In the genomic region with DNA sequence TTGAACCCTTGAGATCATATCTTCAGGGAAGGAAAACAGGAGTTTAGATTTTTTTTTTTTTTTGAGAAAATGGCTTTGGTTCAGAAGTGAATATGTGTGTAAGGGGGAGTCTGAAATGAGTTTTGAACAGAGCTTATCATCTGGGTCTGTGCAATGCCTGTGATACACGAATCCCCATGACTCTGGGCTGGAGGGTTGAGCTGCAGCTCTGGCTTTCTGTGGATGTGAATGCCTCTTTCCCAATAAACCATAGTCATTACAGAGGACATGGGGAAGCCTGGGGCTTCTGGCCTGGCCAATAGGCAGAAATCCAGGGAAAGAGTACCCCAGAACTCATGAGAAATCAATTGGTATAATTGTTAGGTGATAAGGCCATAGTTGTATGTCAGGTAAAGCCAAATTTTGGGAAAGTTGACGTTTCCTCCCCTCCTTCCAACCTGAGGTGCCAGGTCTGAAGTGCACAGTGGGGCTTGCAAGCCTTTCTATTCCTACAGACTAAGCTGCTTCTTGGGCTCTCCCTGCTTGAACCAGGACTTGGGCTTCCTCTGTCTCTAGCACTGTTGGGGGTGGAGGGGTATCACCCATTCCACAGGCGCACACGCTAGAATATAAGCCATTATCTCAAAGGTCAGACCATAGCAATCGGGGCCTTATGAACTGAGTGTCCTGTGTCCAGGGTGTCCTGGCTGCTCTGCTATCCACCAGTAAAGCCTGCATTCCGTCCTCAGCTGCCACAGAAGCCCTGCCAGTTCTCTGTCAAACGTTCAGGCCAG, we compare ENCODE assay signal across 13 mouse cellular contexts. TPM values are rescaled to one million over a fixed set of nuclear protein-coding genes. Genes with fewer than 3 reads are reported as not detected.
DNase-seq lines count a peak whose midpoint lies in the region; ATAC-seq and TF ChIP-seq lines count a peak whose summit lies in the region.
"Had no signal": no experiment of that assay in that cellular context is flagged by ENCODE, and none has a peak within 500 bp of the region (broad histone marks: within the 10 kb centered on the region; RNA-seq: fewer than 3 reads in every experiment).

No protein-coding gene starts in this region.

- H3K4me1 ChIP-seq in lung, embryonic 16.5 days (replicated peaks; ENCODE audit: control insufficient read depth, insufficient read depth, low read length): peaks cover 15% of the 10 kb centered on the region
- peaks cover 34% of the 10 kb centered on the region for H3K4me1 ChIP-seq in limb, embryonic 11.5 days (ENCODE audit: control insufficient read depth, insufficient read depth, low read length)
- H3K4me1 ChIP-seq in stomach, postnatal 0 days (replicated peaks; ENCODE audit: control insufficient read depth, insufficient read depth): peaks cover 4% of the 10 kb centered on the region; the same call in 1 of the 2 replicates

- peak overlapping the region; percentile 96 for H3K27ac ChIP-seq in lung, embryonic 16.5 days (ENCODE audit: low read length)
- peak overlapping the region; percentile 68; the same call in 1 of the 2 replicates for H3K27ac ChIP-seq in limb, embryonic 11.5 days (replicated peaks; ENCODE audit: low read depth, low read length)
- peak overlapping the region; percentile 24; the same call in 1 of the 2 replicates for H3K27ac ChIP-seq in stomach, postnatal 0 days (replicated peaks)
- H3K27ac ChIP-seq: forebrain, embryonic 12.5 days had no signal

- peak; percentile 91 for DNase-seq in heart, adult 11 months
- no peak for DNase-seq in heart, postnatal 25 days (ENCODE audit: low spot score)
- DNase-seq in lung, postnatal 14 days: no peak
- DNase-seq in limb, embryonic 11.5 days (ENCODE audit: low spot score): peak; percentile 41
- DNase-seq in stomach, postnatal 0 days (ENCODE audit: low spot score): no peak
- no peak for DNase-seq in left cerebral cortex, postnatal 10 days (ENCODE audit: extremely low spot score in 1 of 2, low spot score in 2 of 2)
- no peak for DNase-seq in right cerebral cortex, postnatal 14 days
- DNase-seq: cerebellum, postnatal 14 days; midbrain, embryonic 14.5 days had no signal

- WGBS in lung, embryonic 16.5 days: 20% methylated on average over 7 of the region's 7 CpGs
- WGBS in limb, embryonic 11.5 days: 19% methylated on average over 7 of the region's 7 CpGs
- WGBS in stomach, postnatal 0 days: 67% methylated on average over 7 of the region's 7 CpGs

- TF ChIP-seq EP300 in stomach, postnatal 0 days (optimal IDR thresholded peaks at IDR 0.05): no peak

- no peaks in the 10 kb centered on the region for H3K9me3 ChIP-seq in lung, embryonic 16.5 days (ENCODE audit: control insufficient read depth, low read length)
- H3K9me3 ChIP-seq in limb, embryonic 11.5 days (ENCODE audit: control insufficient read depth, low read length): no peaks in the 10 kb centered on the region; the same call in 1 of the 2 replicates
- H3K9me3 ChIP-seq in stomach, postnatal 0 days (ENCODE audit: control insufficient read depth, low read length): no peaks in the 10 kb centered on the region
- H3K9me3 ChIP-seq: forebrain, embryonic 12.5 days had no signal

- peaks cover 58% of the 10 kb centered on the region for H3K27me3 ChIP-seq in lung, embryonic 16.5 days (ENCODE audit: control insufficient read depth, insufficient read depth, low read depth, low read length)
- peaks cover 64% of the 10 kb centered on the region for H3K27me3 ChIP-seq in limb, embryonic 11.5 days (ENCODE audit: control insufficient read depth, insufficient read depth, low read length)
- H3K27me3 ChIP-seq in stomach, postnatal 0 days (ENCODE audit: control insufficient read depth, insufficient read depth, low read length): peaks cover 5% of the 10 kb centered on the region; the same call in 1 of the 2 replicates

- H3K4me3 ChIP-seq in lung, embryonic 16.5 days (ENCODE audit: low read length): peak overlapping the region; percentile 73
- peak overlapping the region; percentile 61 for H3K4me3 ChIP-seq in limb, embryonic 11.5 days (ENCODE audit: low read depth, low read length)
- H3K4me3 ChIP-seq in stomach, postnatal 0 days (ENCODE audit: low read depth, low read length): peak overlapping the region; percentile 60

- peaks cover 3% of the 10 kb centered on the region; the same call in 1 of the 2 replicates for H3K36me3 ChIP-seq in lung, embryonic 16.5 days (ENCODE audit: control insufficient read depth, insufficient read depth, low read length)
- no peaks in the 10 kb centered on the region for H3K36me3 ChIP-seq in limb, embryonic 11.5 days (ENCODE audit: control insufficient read depth, insufficient read depth, low read length)
- peaks cover 7% of the 10 kb centered on the region; the same call in 1 of the 2 replicates for H3K36me3 ChIP-seq in stomach, postnatal 0 days (ENCODE audit: control insufficient read depth, insufficient read depth, low read length)
- H3K36me3 ChIP-seq: forebrain, embryonic 12.5 days had no signal

- peak overlapping the region; percentile 93 for H3K9ac ChIP-seq in lung, embryonic 16.5 days (ENCODE audit: low read length)
- peak overlapping the region; percentile 82 for H3K9ac ChIP-seq in limb, embryonic 11.5 days (ENCODE audit: low read length)
- H3K9ac ChIP-seq in stomach, postnatal 0 days (ENCODE audit: low read length): peak overlapping the region; percentile 58
- H3K9ac ChIP-seq: forebrain, embryonic 12.5 days had no signal

- intact Hi-C loops in heart, postnatal 25 days (cut with DNase I): loop anchor here (5.0 to 10.0 kb wide), 3 partner anchors 372 to 515 kb away; partner anchors contain the start of gene Med13
- intact Hi-C loops in left cerebral cortex, postnatal 10 days (cut with DNase I): loop anchor here (5.0 kb wide), 3 partner anchors 367 to 1317 kb away; no protein-coding TSS in a partner anchor

- H3K4me2 ChIP-seq in lung, embryonic 16.5 days (ENCODE audit: low read depth, low read length): peak overlapping the region; percentile 91
- H3K4me2 ChIP-seq in limb, embryonic 11.5 days (ENCODE audit: low read depth, severe bottlenecking): peak overlapping the region; percentile 90
- H3K4me2 ChIP-seq in stomach, postnatal 0 days (replicated peaks; ENCODE audit: low read depth): peak overlapping the region; percentile 48

- TF ChIP-seq CTCF in stomach, postnatal 0 days (IDR thresholded peaks at IDR 0.05; ENCODE audit: low read depth): no peak

- ATAC-seq in lung, embryonic 16.5 days (ENCODE audit: low read depth): no peak
- ATAC-seq in limb, embryonic 11.5 days (ENCODE audit: insufficient number of reproducible peaks, low FRiP score, low TSS enrichment, low read depth): no peak
- ATAC-seq in stomach, postnatal 0 days (ENCODE audit: low FRiP score, low TSS enrichment): no peak

RNA-seq across cellular contexts. Expression of gene Tbx2, which starts 7.1 kb away (rescaled TPM):
- 1 to 10 TPM; 6.2 to 7.1 TPM for total RNA-seq in heart, postnatal 25 days (2021)
- 24.6 and 25.1 TPM in 2 replicates for polyA plus RNA-seq in lung, embryonic 16.5 days (2015; fragmentation: Nextera tagmentation; extraction: Ambion mirVana)
- polyA plus RNA-seq in limb, embryonic 11.5 days (2014; fragmentation: Nextera tagmentation; extraction: Ambion mirVana): 11.3 and 14.9 TPM in 2 replicates
- polyA plus RNA-seq in stomach, postnatal 0 days (2015; fragmentation: Nextera tagmentation; extraction: Ambion mirVana): 5.2 and 6.9 TPM in 2 replicates
- 1 to 10 TPM; 2.9 to 3.7 TPM for total RNA-seq in left cerebral cortex, postnatal 10 days (2021)

RNA-seq across cellular contexts. Expression of gene Gm11444, which starts 10.7 kb away (rescaled TPM):
- not detected for total RNA-seq in heart, postnatal 25 days (2021)
- polyA plus RNA-seq in lung, embryonic 16.5 days (2015; fragmentation: Nextera tagmentation; extraction: Ambion mirVana): not detected in 2 replicates
- not detected in 2 replicates for polyA plus RNA-seq in limb, embryonic 11.5 days (2014; fragmentation: Nextera tagmentation; extraction: Ambion mirVana)
- 0.18 TPM in 1 of 2 replicates, not detected in the other for polyA plus RNA-seq in stomach, postnatal 0 days (2015; fragmentation: Nextera tagmentation; extraction: Ambion mirVana)
- total RNA-seq in left cerebral cortex, postnatal 10 days (2021): not detected
- total RNA-seq: hematopoietic stem cell, adult 5-6 weeks; left cerebral cortex, postnatal 14 days had no signal
- polyA plus RNA-seq: forebrain, embryonic 12.5 days; midbrain, embryonic 14.5 days had no signal

RNA-seq across cellular contexts. Expression of gene Tbx4, which starts 46.8 kb away (rescaled TPM):
- total RNA-seq in heart, postnatal 25 days (2021): under 1 TPM in 1 of 2 experiments, not detected in 1; 0.08 TPM
- polyA plus RNA-seq in lung, embryonic 16.5 days (2015; fragmentation: Nextera tagmentation; extraction: Ambion mirVana): 61.4 and 70.5 TPM in 2 replicates
- 36.3 and 36.7 TPM in 2 replicates for polyA plus RNA-seq in limb, embryonic 11.5 days (2014; fragmentation: Nextera tagmentation; extraction: Ambion mirVana)
- polyA plus RNA-seq in stomach, postnatal 0 days (2015; fragmentation: Nextera tagmentation; extraction: Ambion mirVana): 0.04 and 0.05 TPM in 2 replicates
- total RNA-seq in left cerebral cortex, postnatal 10 days (2021): under 1 TPM; 0.49 to 0.58 TPM

Comparison
In these comparisons a context has a peak if more than half of its experiments do, and no peak if none do; other contexts are left out.
1. DNase-seq: peak in heart, adult 11 months (single experiment) and limb, embryonic 11.5 days (single experiment); none in heart, postnatal 25 days (single experiment), lung, postnatal 14 days (single experiment), stomach, postnatal 0 days (single experiment), left cerebral cortex, postnatal 10 days (0 of 2) and right cerebral cortex, postnatal 14 days (single experiment).
2. H3K27ac ChIP-seq: peak in every context shown above with its lines; median percentile 96 in lung, embryonic 16.5 days; 68 in limb, embryonic 11.5 days; 24 in stomach, postnatal 0 days.
3. RNA of gene Tbx4, which starts 46.8 kb away (polyA plus RNA-seq): 61.4 to 70.5 TPM in lung, embryonic 16.5 days and 36.3 to 36.7 TPM in limb, embryonic 11.5 days; 0.04 to 0.05 TPM in stomach, postnatal 0 days; every median in the first group is over 10 times any median in the second.
4. Peak in every context shown above with its lines, with median percentiles within 50 percentile points of each other: H3K4me2 ChIP-seq, H3K4me3 ChIP-seq and H3K9ac ChIP-seq.